Mouse (Mus musculus): Measurements from ENCODE around the gene Bmt2. TPM values are rescaled to one million over a fixed set of nuclear protein-coding genes. Genes with fewer than 3 reads are reported as not detected.

Gene Bmt2
- polyA plus RNA-seq, 1 experiment from 2014 or later = 18.5 TPM

Other genes with a start within 250 kb of the Bmt2 start
- 28.8 and 30.8 TPM in 2 replicates for gene Tmem168, start 69.9 kb downstream of the Bmt2 start, polyA plus RNA-seq (2016; fragmentation: Nextera tagmentation; extraction: Ambion mirVana)
- gene Gpr85, start 162.0 kb upstream of the Bmt2 start, polyA plus RNA-seq (2016; fragmentation: Nextera tagmentation; extraction: Ambion mirVana) = 4.9 and 5.9 TPM in 2 replicates
- gene 2610001J05Rik, start 193.6 kb upstream of the Bmt2 start, polyA plus RNA-seq (2016; fragmentation: Nextera tagmentation; extraction: Ambion mirVana) = 98.0 and 99.4 TPM in 2 replicates

All from forebrain, embryonic 10.5 days (tissue).